Mouse (Mus musculus): ENCODE results near the gene Hc.

- no peak for TF ChIP-seq CTCF (conservative IDR thresholded peaks at IDR 0.05 in 1 of 2, IDR thresholded peaks at IDR 0.05 in 1 of 2; ENCODE audit: low read depth in 2 of 2, low read length in 2 of 2)
- no peak for TF ChIP-seq POLR2A (IDR thresholded peaks at IDR 0.05; ENCODE audit: low read depth, low read length)
- TF ChIP-seq KAT2A (IDR thresholded peaks at IDR 0.05; ENCODE audit: insufficient replicate concordance, low read length), result no peak
- TF ChIP-seq NELFE (IDR thresholded peaks at IDR 0.05; ENCODE audit: low read depth, low read length), result no peak
- TF ChIP-seq ETS1 (conservative IDR thresholded peaks at IDR 0.05; ENCODE audit: low read depth, low read length), result no peak
- no peak for TF ChIP-seq ELF1 (IDR thresholded peaks at IDR 0.05; ENCODE audit: low read depth, low read length)
- TF ChIP-seq HCFC1 (IDR thresholded peaks at IDR 0.05; ENCODE audit: low read depth, low read length), result no peak
- TF ChIP-seq MEF2A (IDR thresholded peaks at IDR 0.05; ENCODE audit: borderline replicate concordance, low read depth, low read length), result no peak
- no peak for TF ChIP-seq POLR2AphosphoS2 (IDR thresholded peaks at IDR 0.05; ENCODE audit: low read depth, low read length)
Measured at GRCm38 (mm10) chr2:35102777-35103176, 41.5 kb upstream of the Hc start.
